10 mouse cellular contexts compared by ENCODE assay signal in genomic region chr10:61466242-61466641, GRCm38 (mm10). TPM values are rescaled to one million over a fixed set of nuclear protein-coding genes. Genes with fewer than 3 reads are reported as not detected.
DNase-seq lines count a peak whose midpoint lies in the region; TF ChIP-seq lines count a peak whose summit lies in the region.
"Had no signal": no experiment of that assay in that cellular context is flagged by ENCODE, and none has a peak within 500 bp of the region (broad histone marks: within the 10 kb centered on the region; RNA-seq: fewer than 3 reads in every experiment).

No protein-coding gene starts in this region.

- no peaks in the 10 kb centered on the region for H3K36me3 ChIP-seq in testis, adult 2 months (ENCODE audit: control insufficient read depth, insufficient read depth, low read length)

- WGBS in cerebellum, adult 2 months: 72% methylated on average over 8 of the region's 8 CpGs

- H3K4me1 ChIP-seq in cerebellum, adult 2 months (ENCODE audit: control insufficient read depth, insufficient read depth, low read length): no peaks in the 10 kb centered on the region
- H3K4me1 ChIP-seq in testis, adult 2 months (ENCODE audit: control insufficient read depth, insufficient read depth, low read length): no peaks in the 10 kb centered on the region

- peak; percentile 22; the same call in 1 of the 2 replicates for TF ChIP-seq CTCF in cerebellum, adult 2 months (IDR thresholded peaks at IDR 0.05; ENCODE audit: borderline replicate concordance, insufficient read depth, low read depth, low read length)
- peak; percentile 75; the same call in 1 of the 2 replicates for TF ChIP-seq CTCF in testis, adult 2 months (IDR thresholded peaks at IDR 0.05; ENCODE audit: control insufficient read depth, insufficient read depth, insufficient replicate concordance, low read depth, low read length)

- no peaks in the 10 kb centered on the region for H3K27me3 ChIP-seq in cerebellum, adult 2 months (ENCODE audit: control insufficient read depth, insufficient read depth, low read length)
- H3K27me3 ChIP-seq in testis, adult 2 months (ENCODE audit: control insufficient read depth, insufficient read depth, low read length): no peaks in the 10 kb centered on the region

- no peak for TF ChIP-seq POLR2A in cerebellum, adult 2 months (IDR thresholded peaks at IDR 0.05; ENCODE audit: borderline replicate concordance, insufficient read depth, low read length)
- TF ChIP-seq POLR2A in testis, adult 2 months (IDR thresholded peaks at IDR 0.05; ENCODE audit: control insufficient read depth, low read depth, low read length): no peak

- DNase-seq in cerebellum, adult 2 months: no peak
- DNase-seq in cerebellum, adult 18-20 months: no peak
- DNase-seq in testis, postnatal 14 days (ENCODE audit: low spot score): no peak
- DNase-seq in lung, postnatal 36 days: peak; percentile 35
- no peak for DNase-seq in frontal cortex, adult 2 months (ENCODE audit: extremely low spot score in 1 of 2, low spot score in 1 of 2)
- DNase-seq in neural tube, embryonic 10.5 days (ENCODE audit: extremely low spot score, low spot score): no peak
- no peak for DNase-seq in MN1 (ENCODE audit: low spot score)
- DNase-seq: right cerebral cortex, postnatal 25 days had no signal

- H3K27ac ChIP-seq in cerebellum, adult 2 months (ENCODE audit: insufficient read depth, low read length): no peak overlapping the region
- H3K27ac ChIP-seq in testis, adult 2 months (ENCODE audit: control insufficient read depth, insufficient read depth, low read depth, low read length): no peak overlapping the region
- H3K27ac ChIP-seq: macrophage had no signal

- no peak overlapping the region for H3K4me3 ChIP-seq in cerebellum, adult 2 months (replicated peaks; ENCODE audit: insufficient read depth, low read depth, low read length)
- H3K4me3 ChIP-seq in testis, adult 2 months (ENCODE audit: control insufficient read depth, low read depth, low read length): no peak overlapping the region

RNA-seq across cellular contexts. Expression of gene Lrrc20, which starts 9.4 kb away (rescaled TPM):
- 20.8 and 20.9 TPM in 2 replicates for polyA plus RNA-seq in cerebellum, adult 2 months (2012; rRNA removed)
- 3.3 and 3.6 TPM in 2 replicates for polyA plus RNA-seq in testis, adult 2 months (2012; rRNA removed)
- 20.3 and 22.3 TPM in 2 replicates for polyA plus RNA-seq in frontal cortex, adult 2 months (2012; rRNA removed)

RNA-seq across cellular contexts. Expression of gene Eif4ebp2, which starts 13.8 kb away (rescaled TPM):
- 30.4 and 32.0 TPM in 2 replicates for polyA plus RNA-seq in cerebellum, adult 2 months (2012; rRNA removed)
- 31.4 and 33.7 TPM in 2 replicates for polyA plus RNA-seq in testis, adult 2 months (2012; rRNA removed)
- 27.3 and 28.9 TPM in 2 replicates for polyA plus RNA-seq in frontal cortex, adult 2 months (2012; rRNA removed)

RNA-seq across cellular contexts. Expression of gene Nodal, which starts 48.5 kb away (rescaled TPM):
- 0.68 and 0.97 TPM in 2 replicates for polyA plus RNA-seq in cerebellum, adult 2 months (2012; rRNA removed)
- polyA plus RNA-seq in testis, adult 2 months (2012; rRNA removed): 0.06 TPM in 1 of 2 replicates, not detected in the other
- polyA plus RNA-seq in frontal cortex, adult 2 months (2012; rRNA removed): 0.38 and 0.70 TPM in 2 replicates
- polyA plus RNA-seq: macrophage had no signal
